Mouse (Mus musculus): ENCODE data around the gene Rbbp4.

Gene Rbbp4

DNA sequence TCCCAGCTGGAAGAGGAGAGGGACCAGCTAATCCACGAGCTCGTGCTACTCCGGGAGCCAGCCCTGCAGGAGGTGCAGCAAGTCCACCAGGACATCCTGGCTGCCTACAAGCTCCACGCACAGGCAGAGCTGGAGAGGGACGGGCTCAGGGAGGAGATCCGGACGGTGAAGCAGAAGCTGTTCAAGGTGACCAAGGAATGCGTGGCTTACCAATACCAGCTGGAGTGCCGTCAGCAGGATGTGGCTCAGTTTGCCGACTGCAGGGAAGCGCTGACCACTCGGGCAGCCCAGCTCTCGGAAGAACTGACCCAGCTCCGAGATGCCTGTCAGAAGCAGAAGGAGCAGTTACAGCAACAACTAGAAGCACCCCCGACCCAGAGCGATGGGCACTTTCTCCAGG is 41.5 kb downstream of the Rbbp4 start:
- DNase-seq (ENCODE audit: low spot score) = no peak

DNA sequence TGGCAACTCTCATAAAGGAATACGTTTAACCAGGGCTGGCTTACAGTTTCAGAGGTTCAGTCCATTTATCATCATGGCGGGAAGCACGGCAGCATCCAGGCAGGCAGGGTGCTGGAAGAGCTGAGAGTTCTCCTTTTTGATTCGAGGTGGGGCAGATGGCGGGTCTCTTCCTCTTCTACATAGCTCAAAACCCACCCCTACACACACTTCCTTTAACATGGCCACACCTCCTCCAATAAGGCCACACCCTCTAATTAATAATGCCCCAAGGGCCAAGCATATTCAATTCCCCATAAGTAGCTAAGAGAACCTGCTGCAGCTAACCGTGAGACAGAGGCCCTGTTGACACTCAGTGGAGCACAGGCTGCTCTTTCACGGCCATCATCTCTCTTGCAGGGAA is 42.3 kb downstream of the Rbbp4 start:
- no peak for DNase-seq (ENCODE audit: low spot score)

DNA sequence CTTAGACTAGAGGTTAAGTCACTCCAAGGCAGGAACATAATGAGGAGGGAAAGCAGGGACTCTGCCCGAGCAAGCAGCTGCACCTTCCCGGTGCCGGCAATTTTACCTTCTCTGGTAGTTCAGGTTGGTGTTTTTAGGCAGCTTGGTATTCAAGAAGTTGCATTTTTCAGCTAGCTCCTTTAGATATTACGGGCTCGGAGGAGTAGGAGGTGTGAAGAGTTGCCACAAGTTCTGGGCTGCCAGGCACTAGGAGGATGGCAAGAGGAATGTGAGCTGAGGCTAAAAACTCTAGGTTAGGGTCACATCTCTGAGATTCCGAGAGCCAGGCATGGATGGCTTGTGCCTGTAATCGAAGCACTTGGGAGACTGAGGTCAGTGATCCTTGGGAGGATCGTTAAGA is 45.5 kb downstream of the Rbbp4 start:
- no peak for DNase-seq (ENCODE audit: low spot score)

DNA sequence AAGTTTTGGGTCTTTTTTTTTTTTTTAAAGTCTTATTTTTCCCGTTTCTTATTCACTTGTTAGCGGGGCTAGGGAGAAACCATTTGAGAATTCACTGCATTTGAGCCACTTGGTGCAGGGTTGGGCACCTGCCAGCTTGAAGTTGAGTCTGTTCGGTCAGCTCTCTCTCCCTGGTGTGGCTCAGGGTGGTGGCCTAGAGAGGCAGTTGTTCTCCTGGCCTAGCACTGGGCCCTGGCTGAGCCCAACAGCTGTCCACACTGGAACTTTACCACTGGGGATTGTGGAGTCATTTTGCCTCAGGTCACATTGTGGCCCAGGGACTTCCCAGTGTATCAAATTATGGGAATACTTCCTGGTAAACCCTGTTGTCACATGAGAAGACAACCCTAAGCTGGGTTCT is 47.1 kb downstream of the Rbbp4 start:
- DNase-seq (ENCODE audit: low spot score) = peak; percentile 65

DNA sequence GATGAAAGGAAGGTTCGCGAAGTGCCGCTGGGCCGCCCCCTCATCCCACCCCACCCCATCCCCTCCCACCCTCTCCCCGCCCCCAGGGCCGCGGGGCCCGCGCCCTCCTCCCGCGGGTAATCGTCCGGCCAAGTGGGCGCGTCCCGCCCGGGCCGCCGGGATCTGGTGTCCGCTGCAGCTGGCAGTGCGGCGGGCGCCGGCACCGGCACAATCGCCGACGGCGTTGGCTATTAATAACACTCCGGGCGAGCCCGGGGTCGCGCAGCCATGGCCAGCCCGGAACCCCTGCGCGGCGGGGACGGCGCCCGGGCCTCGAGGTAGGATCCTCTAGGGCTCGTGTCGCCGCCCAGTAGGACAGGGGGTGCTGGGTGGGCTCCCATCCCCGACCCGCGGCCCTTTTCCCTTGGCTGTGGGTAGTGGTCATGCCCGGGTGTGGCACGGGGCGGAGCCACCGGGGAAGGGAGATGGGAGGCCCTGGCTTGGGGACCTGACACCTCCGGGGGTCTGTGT is 47.6 kb downstream of the Rbbp4 start, which contains the start of gene Sync:
TSS of gene Sync (plus strand) at position 146 of the 510 bp plus-strand sequence.
- DNase-seq (ENCODE audit: low spot score) = no peak

DNA sequence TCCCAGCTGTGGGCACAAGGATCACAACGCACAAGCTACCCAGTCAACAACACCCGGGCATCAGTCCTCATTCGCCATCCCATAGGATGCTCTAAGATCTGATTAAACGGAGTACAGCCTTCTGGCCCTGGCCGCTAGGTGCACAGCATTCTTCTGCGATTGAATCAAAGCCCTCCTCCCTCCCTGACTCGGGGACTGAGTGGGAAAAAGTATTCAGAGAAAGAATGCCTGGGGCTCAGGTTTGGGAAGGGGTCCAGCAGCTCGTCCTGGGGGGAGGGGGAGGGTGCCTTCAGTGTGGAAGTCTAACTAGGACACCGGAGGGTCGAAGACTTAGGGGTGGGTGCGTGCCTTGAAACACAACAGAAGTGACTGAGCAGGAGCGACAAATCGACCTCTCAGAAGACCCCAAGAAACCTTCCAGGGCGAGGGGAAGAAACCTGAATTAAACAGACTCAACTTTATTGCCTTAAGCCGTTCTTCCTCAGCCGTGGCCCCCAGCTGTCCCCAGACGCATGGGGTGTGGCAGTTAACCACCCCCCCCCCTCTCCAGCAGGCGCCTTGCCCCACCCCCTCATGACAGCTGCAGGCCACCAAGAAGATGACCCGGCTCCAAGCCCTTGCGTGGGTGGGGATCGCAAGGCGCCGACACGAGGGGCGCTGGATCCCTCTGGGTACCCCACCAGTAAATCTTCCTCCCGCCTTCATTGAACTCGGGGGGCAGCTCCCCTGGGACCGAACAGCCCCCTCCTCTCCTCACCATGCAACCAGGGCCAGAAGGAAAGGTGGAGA is 48.3 kb downstream of the Rbbp4 start:
- DNase-seq (ENCODE audit: low spot score) = no peak

DNA sequence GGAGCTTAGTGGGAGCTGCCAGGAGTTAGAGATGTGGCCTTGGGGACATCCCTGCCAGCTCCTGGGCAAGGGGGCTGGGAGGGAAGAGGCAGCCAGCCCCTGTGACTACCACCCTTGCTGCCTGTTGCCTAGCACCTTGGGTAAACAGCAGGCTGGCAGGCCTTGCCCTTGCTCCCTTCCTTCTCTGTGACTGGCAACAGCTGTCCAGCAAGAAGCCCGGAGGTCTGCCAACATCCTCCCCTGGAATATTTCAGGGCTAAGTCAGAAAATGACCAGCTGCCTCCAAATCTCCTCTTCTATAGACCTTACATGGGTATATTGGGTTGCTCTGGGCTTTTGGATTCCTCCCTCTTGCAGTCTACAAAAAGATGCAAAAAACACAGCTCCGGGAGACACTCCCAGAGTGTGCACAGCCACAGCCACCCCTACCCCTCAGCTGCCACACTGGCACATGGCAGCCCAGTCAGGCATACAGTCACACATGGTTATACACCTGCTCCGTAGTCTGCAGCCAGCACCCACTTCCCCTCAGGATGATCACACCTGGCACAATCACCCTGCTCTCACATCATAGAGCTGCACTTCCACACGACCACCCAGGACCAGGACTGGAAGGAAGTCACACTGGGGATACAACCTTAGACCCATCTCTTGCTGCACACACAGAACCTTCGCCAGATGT is 49.0 kb downstream of the Rbbp4 start:
- no peak for DNase-seq (ENCODE audit: low spot score)

DNA sequence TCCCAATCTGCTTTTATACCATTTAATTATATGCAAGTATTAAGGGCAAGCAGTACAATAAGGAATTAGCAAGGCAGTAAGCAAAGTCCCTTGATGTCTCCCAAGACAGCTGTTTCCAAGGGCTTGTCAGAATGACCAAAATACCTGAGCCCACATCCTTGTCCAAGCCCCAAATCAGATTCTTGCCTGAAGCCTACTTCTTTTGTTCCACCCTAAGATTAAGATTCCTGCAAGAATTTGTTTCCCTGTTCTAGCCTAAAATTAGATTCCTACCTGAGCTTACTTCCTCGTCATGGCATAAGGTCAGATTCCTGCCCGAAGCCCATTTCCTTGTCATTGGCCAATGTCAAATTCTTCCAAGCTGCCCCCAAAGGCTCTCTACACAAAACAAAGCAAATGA is 50.5 kb downstream of the Rbbp4 start:
- no peak for DNase-seq (ENCODE audit: low spot score)

DNA sequence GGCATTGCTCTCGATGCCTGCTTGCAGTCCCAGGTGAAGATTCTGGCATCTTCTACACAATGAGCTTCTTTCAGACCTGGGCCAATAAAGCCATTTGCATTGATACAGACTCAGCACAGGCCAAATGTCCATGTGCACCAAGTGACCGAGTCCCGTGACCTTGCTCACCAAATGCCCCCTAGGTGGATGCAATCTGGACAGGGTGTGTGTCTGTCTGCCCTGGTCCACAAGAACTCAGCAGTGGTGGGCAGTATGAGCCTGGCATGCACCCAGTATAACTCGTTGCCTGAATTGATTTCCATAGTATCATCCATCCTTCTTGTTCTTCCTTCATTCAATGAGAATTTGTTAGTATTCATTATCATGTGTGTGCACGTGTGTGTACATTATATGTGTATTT is 51.9 kb downstream of the Rbbp4 start:
- no peak for DNase-seq (ENCODE audit: low spot score)

DNA sequence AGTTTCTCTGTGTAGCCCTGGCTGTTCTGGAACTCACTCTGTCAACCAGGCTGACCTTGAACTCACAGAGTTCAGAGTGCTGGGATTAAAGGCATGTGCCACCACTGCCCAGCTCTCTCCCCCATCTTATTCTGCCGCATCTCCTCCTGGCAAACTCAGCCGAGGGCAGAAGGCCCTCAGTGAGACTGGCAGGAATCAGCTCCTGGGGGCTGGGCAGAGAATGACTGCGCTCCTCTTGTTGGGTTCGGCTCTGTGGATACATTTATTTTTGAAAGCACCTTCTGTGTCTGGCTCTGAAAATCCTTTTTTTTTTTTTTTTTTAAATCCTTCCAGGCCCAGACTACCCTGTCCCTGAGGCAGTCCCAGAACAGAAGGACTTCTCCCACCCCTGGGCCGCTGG is 52.4 kb downstream of the Rbbp4 start:
- no peak for DNase-seq (ENCODE audit: low spot score)

DNA sequence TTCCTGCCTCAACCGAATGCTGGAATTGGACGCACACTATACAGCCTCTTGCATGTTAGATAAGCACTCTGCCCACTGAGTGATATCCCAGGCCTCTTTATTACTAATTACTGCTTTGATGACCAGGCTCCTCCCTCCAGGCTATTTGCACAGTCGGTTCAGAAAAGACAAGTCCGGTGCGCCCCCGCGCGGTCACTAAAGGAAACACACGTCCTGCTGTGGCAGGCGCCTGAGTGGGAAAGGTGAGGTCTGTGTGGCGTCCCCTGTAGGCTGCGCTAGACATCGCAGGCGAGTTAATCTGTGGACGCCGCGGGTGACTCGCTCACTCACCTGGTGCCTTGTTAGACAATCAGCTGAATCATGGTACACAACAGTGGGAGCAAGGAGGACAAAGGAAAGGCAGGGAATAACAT is 58.7 kb downstream of the Rbbp4 start:
- DNase-seq (ENCODE audit: low spot score) = peak; percentile 89

DNA sequence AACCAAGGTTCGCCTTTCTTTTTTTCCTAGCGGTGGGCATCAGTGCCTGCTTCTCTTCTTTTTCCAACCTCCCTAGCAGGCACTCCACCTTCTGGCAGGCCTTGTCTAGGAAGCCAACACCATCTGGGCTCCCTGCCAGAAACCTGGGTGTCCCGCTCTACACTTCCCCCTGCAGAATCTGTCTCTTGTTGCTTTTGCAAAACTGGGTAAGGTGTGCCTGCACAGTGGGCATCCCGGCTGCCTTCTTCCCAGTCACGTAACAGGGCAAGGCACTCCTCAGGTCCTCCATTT is 62.5 kb downstream of the Rbbp4 start:
- DNase-seq (ENCODE audit: low spot score) = no peak

DNA sequence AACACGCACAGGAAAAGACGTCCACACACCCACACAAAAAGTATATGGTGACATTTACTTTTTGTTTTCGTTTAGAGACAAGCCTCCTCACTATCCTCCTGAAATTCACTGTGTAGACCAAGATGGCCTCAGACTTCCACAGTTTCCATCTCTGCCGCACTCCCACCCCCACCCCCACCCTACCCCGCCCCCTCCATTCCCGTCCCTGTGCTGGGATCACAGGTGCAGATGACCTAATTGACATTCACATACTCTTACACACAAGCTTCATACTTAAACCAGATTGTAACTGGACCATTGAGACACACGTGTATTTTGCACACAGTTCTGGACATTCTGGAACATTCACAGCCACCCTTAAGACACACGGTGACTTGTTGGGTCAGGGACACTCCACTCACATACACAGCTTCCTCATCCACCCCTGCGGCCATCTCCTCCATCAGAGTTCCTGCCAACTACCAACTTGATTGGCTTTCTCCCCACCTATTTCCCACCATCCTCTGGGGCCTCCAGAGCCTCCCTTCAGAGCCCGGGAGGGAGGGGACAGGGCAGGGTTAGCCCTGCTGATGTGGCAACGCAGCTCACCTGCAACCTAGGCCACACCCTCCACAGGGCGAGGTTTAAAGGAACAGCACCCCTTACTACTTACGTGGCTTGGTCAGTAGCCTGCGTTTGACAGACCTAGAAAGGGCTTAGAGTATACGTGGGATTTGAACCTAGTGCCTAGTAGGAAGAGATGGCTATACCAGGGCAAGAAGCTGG is 63.0 kb downstream of the Rbbp4 start:
- no peak for DNase-seq (ENCODE audit: low spot score)

DNA sequence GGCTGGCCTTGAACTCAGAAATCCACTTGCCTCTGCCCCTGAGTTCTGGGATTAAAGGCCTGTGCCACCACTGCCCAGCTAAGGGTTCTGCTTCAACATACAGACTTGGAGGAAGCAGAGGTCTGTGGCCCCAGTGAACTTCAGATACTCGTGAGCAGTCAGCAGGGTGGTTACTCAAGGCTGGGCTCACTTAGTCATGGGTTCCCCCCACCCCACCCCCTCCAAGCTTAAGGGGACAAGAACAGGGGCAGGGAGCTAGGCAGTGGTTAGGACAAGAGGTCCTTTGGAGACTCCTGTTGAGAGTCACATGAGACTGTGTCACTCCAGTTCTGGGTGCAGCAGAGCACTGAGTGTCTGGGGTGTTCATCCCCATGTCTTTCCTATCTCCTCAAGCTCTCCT is 66.5 kb downstream of the Rbbp4 start:
- no peak for DNase-seq (ENCODE audit: low spot score)

DNA sequence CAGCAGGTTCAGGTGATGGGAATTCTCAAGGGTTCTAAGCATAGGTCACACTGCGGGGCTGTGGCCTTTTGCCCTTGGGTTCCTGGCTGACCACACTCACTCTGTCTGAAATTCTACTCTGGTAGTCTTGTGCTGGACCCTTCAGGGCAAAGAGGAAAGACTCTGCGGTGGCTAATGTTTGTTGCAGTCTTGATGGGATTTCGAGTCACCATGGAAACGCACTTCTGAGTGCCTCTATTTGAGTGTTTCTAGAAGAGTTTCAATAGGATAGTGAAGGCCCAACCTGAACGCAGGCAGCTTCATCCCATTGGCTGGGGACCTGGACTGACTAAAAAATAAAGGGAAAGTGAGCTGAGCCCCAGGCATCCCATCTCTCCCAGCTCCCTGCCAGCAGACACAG is 68.3 kb downstream of the Rbbp4 start:
- no peak for DNase-seq (ENCODE audit: low spot score)

DNA sequence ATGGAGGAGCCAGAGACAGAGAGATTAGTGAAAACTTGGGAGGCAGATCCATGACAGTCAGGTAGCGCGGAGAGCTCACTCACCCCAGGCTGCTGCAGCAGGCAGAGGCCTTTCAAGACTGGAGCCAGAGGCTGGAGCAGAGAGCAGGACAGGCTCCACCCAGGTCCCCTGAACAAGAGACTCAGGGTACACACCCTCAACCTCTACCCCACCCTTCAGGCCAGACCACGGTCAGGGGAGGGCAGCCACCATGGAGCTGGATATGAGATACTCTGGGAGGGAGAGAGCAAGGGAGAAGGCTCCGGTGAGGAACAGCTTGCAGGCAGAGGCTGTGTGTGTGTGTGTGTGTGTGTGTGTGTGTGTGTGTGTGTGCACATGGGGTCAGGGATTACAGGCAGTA is 69.0 kb downstream of the Rbbp4 start:
- no peak for DNase-seq (ENCODE audit: low spot score)

DNA sequence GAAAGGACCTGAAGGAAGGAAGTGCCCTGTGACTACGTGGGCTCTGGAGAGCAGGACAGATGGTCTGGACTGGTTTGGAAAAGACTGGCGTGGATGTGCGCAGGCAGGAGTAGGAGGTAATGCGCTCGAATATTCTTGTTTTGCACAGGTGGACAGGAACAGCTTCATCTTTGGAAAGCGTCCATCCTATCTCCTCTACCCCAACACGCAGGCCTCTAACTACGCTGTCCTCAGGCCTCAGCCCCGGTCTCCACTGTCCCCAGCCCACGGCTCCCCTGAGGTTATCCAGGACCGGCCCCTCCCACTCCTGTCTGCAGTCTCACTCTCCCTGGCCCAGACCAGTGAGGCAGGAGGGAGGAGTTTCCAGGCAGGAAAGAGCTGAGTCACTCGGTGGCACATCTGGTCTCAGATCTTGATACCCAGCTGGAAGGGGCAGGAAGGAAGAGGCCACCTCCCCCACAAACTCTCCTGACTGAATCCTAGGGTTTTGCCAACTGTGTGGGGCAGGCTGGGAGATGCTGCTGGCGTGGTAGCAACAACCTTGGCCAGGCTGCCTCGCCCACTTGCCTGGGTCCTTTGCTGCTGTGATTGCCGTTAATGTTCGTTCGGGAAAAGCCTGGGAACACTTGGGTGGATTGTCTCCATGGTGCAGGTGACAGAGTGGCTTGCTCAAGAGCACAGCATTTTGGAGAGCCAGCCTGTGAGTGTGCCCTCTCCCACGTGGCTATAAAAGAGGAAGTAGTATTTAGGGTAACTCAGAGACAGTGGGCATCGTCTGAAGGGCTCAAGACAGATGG is 71.7 kb downstream of the Rbbp4 start:
- peak; percentile 70 for DNase-seq (ENCODE audit: low spot score)

DNA sequence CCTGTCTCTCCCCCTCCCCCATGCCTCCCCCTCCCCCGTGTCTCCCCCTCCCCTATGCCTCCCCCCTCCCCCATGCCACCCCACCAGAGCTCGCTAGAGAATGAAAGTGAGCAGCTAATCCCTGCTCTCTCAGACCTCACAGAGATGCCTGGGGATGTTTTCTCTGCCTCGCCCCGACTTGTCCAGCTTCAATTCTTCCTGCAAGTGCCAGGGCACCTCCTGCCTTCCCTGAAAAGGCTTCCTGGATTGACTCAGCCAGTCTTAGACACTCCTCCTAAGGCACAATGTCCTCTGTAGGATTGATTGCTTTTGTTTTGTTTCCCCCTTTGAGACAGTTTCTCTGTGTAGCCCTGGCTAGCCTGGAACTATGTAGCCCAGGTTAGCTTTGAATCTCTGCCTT is 74.0 kb downstream of the Rbbp4 start, which contains the start of gene C77080:
TSS of gene C77080 (minus strand) at position 209 of the 400 bp plus-strand sequence.
- DNase-seq (ENCODE audit: low spot score) = no peak

DNA sequence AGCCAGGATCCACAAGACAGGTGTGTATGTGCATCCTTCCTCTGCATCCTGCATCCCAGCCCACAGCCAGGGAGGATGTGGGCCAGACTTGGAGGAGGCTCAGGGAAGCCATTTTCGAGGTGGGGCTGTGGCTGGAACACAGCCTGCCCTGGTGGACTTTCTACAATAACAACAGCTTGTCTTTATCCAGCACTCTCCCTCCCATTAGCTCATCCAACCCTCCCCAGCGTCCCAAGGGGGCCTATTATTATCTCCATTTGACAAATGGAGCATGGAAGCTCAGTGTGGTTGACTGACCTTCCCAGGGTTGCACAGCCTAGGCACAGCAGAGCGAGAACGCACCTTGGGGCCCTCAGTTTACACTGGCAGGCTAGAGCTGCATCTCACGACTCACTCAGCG is 74.5 kb downstream of the Rbbp4 start:
- no peak for DNase-seq (ENCODE audit: low spot score)

DNA sequence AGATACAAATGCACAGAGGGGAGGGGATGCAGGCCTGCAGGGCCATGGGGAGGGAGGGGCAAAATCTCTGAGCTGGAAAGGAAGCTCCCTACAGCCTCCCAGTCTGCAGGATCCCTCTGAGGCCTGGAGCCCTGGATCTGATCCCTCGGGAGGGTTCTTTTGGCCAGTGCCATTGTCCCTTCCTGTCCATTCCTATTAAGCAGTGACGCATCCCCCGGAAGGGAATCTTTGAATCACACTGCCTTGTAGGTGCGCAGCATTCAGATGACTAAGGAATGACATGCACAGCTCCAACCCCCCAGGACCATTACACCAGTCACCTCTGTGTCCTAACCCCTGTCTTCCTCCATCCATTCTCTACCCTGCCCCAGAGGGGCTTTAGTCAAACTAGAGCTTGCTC is 76.1 kb downstream of the Rbbp4 start:
- DNase-seq (ENCODE audit: low spot score) = no peak
